In genomic region chr13:112988866-112989265, GRCm38 (mm10) we compare ENCODE assay signal across 8 mouse cellular contexts. TPM values are rescaled to one million over a fixed set of nuclear protein-coding genes. Genes with fewer than 3 reads are reported as not detected.
A peak's percentile ranks its signal among the peaks of the same experiment; 100 is the strongest.
DNase-seq lines count a peak whose midpoint lies in the region; ATAC-seq and TF ChIP-seq lines count a peak whose summit lies in the region.

No protein-coding gene starts in this region.

- H3K9me3 ChIP-seq in limb, embryonic 15.5 days, result no peaks in the 10 kb centered on the region
- no peaks in the 10 kb centered on the region for H3K9me3 ChIP-seq in stomach, embryonic 14.5 days (ENCODE audit: control insufficient read depth, low read depth, low read length)

- no peak for TF ChIP-seq CTCF in cerebellum, adult 2 months (IDR thresholded peaks at IDR 0.05; ENCODE audit: borderline replicate concordance, insufficient read depth, low read depth, low read length)
- TF ChIP-seq CTCF in thymus, adult 2 months (IDR thresholded peaks at IDR 0.05; ENCODE audit: borderline replicate concordance, control insufficient read depth, extremely low read depth, insufficient read depth, low read length, poor library complexity), result no peak

- H3K4me1 ChIP-seq in cerebellum, adult 2 months (ENCODE audit: control insufficient read depth, insufficient read depth, low read length), result peaks cover 6% of the 10 kb centered on the region
- H3K4me1 ChIP-seq in thymus, adult 2 months (replicated peaks; ENCODE audit: control insufficient read depth, insufficient read depth, low read length), result peaks cover 29% of the 10 kb centered on the region
- H3K4me1 ChIP-seq in limb, embryonic 15.5 days, result peaks cover 45% of the 10 kb centered on the region
- H3K4me1 ChIP-seq in stomach, embryonic 14.5 days (ENCODE audit: control insufficient read depth, insufficient read depth, low read length), result peaks cover 27% of the 10 kb centered on the region; the same call in 1 of the 2 replicates

- peak overlapping the region; percentile 100 for H3K4me2 ChIP-seq in limb, embryonic 15.5 days
- H3K4me2 ChIP-seq in stomach, embryonic 14.5 days (replicated peaks; ENCODE audit: low read depth, low read length), result peak overlapping the region; percentile 97

- under 1% methylated on average over 19 of the region's 19 CpGs for WGBS in cerebellum, adult 2 months
- 4% methylated on average over 19 of the region's 19 CpGs for WGBS in thymus, adult 2 months
- 0% methylated on average over 19 of the region's 19 CpGs for WGBS in limb, embryonic 15.5 days
- 2% methylated on average over 19 of the region's 19 CpGs for WGBS in stomach, embryonic 14.5 days

- DNase-seq in cerebellum, adult 2 months, result no peak
- no peak for DNase-seq in cerebellum, adult 11 months
- peak; percentile 10 for DNase-seq in thymus, adult 2 months
- DNase-seq in thymus, postnatal 36 days, result no peak
- no peak for DNase-seq in right cerebral cortex, postnatal 14 days
- DNase-seq in cerebellum, postnatal 4 days (ENCODE audit: low spot score in 2 of 2), result no peak

- TF ChIP-seq POLR2A in cerebellum, adult 2 months (IDR thresholded peaks at IDR 0.05; ENCODE audit: borderline replicate concordance, insufficient read depth, low read length), result no peak
- no peak for TF ChIP-seq POLR2A in thymus, adult 2 months (IDR thresholded peaks at IDR 0.05; ENCODE audit: control insufficient read depth, extremely low read depth, insufficient read depth, low read length, poor library complexity)

- no peak overlapping the region for H3K27ac ChIP-seq in cerebellum, adult 2 months (ENCODE audit: insufficient read depth, low read length)
- H3K27ac ChIP-seq in thymus, adult 2 months (ENCODE audit: control insufficient read depth, insufficient read depth, low read length), result no peak overlapping the region
- H3K27ac ChIP-seq in limb, embryonic 15.5 days, result no peak overlapping the region
- no peak overlapping the region for H3K27ac ChIP-seq in stomach, embryonic 14.5 days (ENCODE audit: low read length)

- peaks cover 5% of the 10 kb centered on the region; the same call in 1 of the 2 replicates for H3K27me3 ChIP-seq in cerebellum, adult 2 months (ENCODE audit: control insufficient read depth, insufficient read depth, low read length)
- H3K27me3 ChIP-seq in thymus, adult 2 months (ENCODE audit: control insufficient read depth, insufficient read depth, low read length), result peaks cover 35% of the 10 kb centered on the region
- H3K27me3 ChIP-seq in limb, embryonic 15.5 days, result peaks cover 85% of the 10 kb centered on the region
- H3K27me3 ChIP-seq in stomach, embryonic 14.5 days (ENCODE audit: control insufficient read depth, insufficient read depth, low read length), result peaks cover 50% of the 10 kb centered on the region

- peak overlapping the region; percentile 26 for H3K4me3 ChIP-seq in cerebellum, adult 2 months (replicated peaks; ENCODE audit: insufficient read depth, low read depth, low read length)
- H3K4me3 ChIP-seq in thymus, adult 2 months (ENCODE audit: control insufficient read depth, insufficient read depth, low read length), result peak overlapping the region; percentile 27
- H3K4me3 ChIP-seq in limb, embryonic 15.5 days, result peak overlapping the region; percentile 56
- H3K4me3 ChIP-seq in stomach, embryonic 14.5 days (ENCODE audit: low read depth, low read length), result peak overlapping the region; percentile 46; the same call in 1 of the 2 replicates

- no peak overlapping the region for H3K9ac ChIP-seq in limb, embryonic 15.5 days
- no peak overlapping the region for H3K9ac ChIP-seq in stomach, embryonic 14.5 days (replicated peaks; ENCODE audit: low read depth, low read length)

- no peak for ATAC-seq in limb, embryonic 15.5 days (ENCODE audit: insufficient number of reproducible peaks, low FRiP score, low TSS enrichment, low read depth)
- ATAC-seq in stomach, embryonic 14.5 days (ENCODE audit: insufficient number of reproducible peaks, insufficient read depth, low FRiP score, low read depth), result no peak

- H3K36me3 ChIP-seq in thymus, adult 2 months (ENCODE audit: control insufficient read depth, insufficient read depth, low read length), result no peaks in the 10 kb centered on the region
- H3K36me3 ChIP-seq in limb, embryonic 15.5 days, result no peaks in the 10 kb centered on the region
- no peaks in the 10 kb centered on the region for H3K36me3 ChIP-seq in stomach, embryonic 14.5 days (ENCODE audit: control insufficient read depth, insufficient read depth, low read length)

RNA-seq across cellular contexts. Expression of gene Ccno, which starts 1.3 kb away (rescaled TPM):
- polyA plus RNA-seq in cerebellum, adult 2 months (2012; rRNA removed), result 0.76 and 0.82 TPM in 2 replicates
- polyA plus RNA-seq in thymus, adult 2 months (2012; rRNA removed), result 3.9 and 6.1 TPM in 2 replicates
- 0.32 and 0.37 TPM in 2 replicates for polyA plus RNA-seq in limb, embryonic 15.5 days (2015; fragmentation: Nextera tagmentation; extraction: Ambion mirVana)
- polyA plus RNA-seq in stomach, embryonic 14.5 days (2014; fragmentation: Nextera tagmentation; extraction: Ambion mirVana), result 0.35 and 0.67 TPM in 2 replicates

RNA-seq across cellular contexts. Expression of gene Mcidas, which starts 4.8 kb away (rescaled TPM):
- polyA plus RNA-seq in cerebellum, adult 2 months (2012; rRNA removed), result 0.05 and 0.07 TPM in 2 replicates
- polyA plus RNA-seq in thymus, adult 2 months (2012; rRNA removed), result 0.28 and 0.32 TPM in 2 replicates
- not detected in 2 replicates for polyA plus RNA-seq in limb, embryonic 15.5 days (2015; fragmentation: Nextera tagmentation; extraction: Ambion mirVana)
- polyA plus RNA-seq in stomach, embryonic 14.5 days (2014; fragmentation: Nextera tagmentation; extraction: Ambion mirVana), result 0.17 TPM in 2 replicates

RNA-seq across cellular contexts. Expression of gene Cdc20b, which starts 46.0 kb away (rescaled TPM):
- polyA plus RNA-seq in cerebellum, adult 2 months (2012; rRNA removed), result 0.14 TPM in 1 of 2 replicates, not detected in the other
- 0.47 and 0.48 TPM in 2 replicates for polyA plus RNA-seq in thymus, adult 2 months (2012; rRNA removed)
- polyA plus RNA-seq in limb, embryonic 15.5 days (2015; fragmentation: Nextera tagmentation; extraction: Ambion mirVana), result not detected in 2 replicates
- polyA plus RNA-seq in stomach, embryonic 14.5 days (2014; fragmentation: Nextera tagmentation; extraction: Ambion mirVana), result not detected in 2 replicates

RNA-seq across cellular contexts. Expression of gene Gpx8, which starts 57.3 kb away (rescaled TPM):
- 7.8 and 9.5 TPM in 2 replicates for polyA plus RNA-seq in cerebellum, adult 2 months (2012; rRNA removed)
- 1.3 and 1.9 TPM in 2 replicates for polyA plus RNA-seq in thymus, adult 2 months (2012; rRNA removed)
- polyA plus RNA-seq in limb, embryonic 15.5 days (2015; fragmentation: Nextera tagmentation; extraction: Ambion mirVana), result 220 and 224 TPM in 2 replicates
- polyA plus RNA-seq in stomach, embryonic 14.5 days (2014; fragmentation: Nextera tagmentation; extraction: Ambion mirVana), result 164 and 166 TPM in 2 replicates
